Mouse (Mus musculus) midbrain, postnatal 0 days (tissue): Measurements from ENCODE around the gene Spink8. TPM values are rescaled to one million over a fixed set of nuclear protein-coding genes. Genes with fewer than 3 reads are reported as not detected.
"Not testable (repeated sequence)": the region's sequence is repeated elsewhere in the genome, so short reads cannot be mapped to it uniquely, and the experiment has no call there.

Source experiments
- ATAC-seq: fragments of 200-750 bp; cut with Nextera tagmentation; 2 replicates; pipeline ENCODE4 v1.8.0; 2017; ENCODE audit warnings: moderate number of reproducible peaks, mild to moderate bottlenecking, moderate TSS enrichment, moderate library complexity; ENCODE audit not compliant: low FRiP score
- DNase-seq: peaks from one replicate; pipeline ENCODE4 v3.0.0-alpha.2; 2015; ENCODE audit warnings: low spot score
- H3K27ac ChIP-seq: fragments of 300-500 bp; sonication (generic); 2 replicates; pipeline ENCODE4 v1.5.1; 2014; ENCODE audit warnings: low read depth, mild to moderate bottlenecking, low read length, mixed read lengths
- H3K27me3 ChIP-seq: fragments of 300-500 bp; sonication (generic); 2 replicates; pipeline ENCODE4 v1.6.1; 2014; ENCODE audit warnings: low read length, control low read depth, mixed read lengths; ENCODE audit not compliant: insufficient read depth
- H3K36me3 ChIP-seq: fragments of 300-500 bp; sonication (generic); 2 replicates; pipeline ENCODE4 v1.6.1; 2014; ENCODE audit warnings: low read length, control low read depth, mixed read lengths; ENCODE audit not compliant: insufficient read depth
- H3K4me1 ChIP-seq: fragments of 300-500 bp; sonication (generic); 2 replicates; pipeline ENCODE4 v1.6.1; 2014; ENCODE audit warnings: mild to moderate bottlenecking, control low read depth, antibody characterized with exemption, low read length, mixed read lengths; ENCODE audit not compliant: insufficient read depth
- H3K4me2 ChIP-seq: fragments of 300-500 bp; sonication (generic); 2 replicates; pipeline ENCODE4 v1.6.1; 2014; ENCODE audit warnings: low read depth, mild to moderate bottlenecking, low read length, mixed read lengths; ENCODE audit not compliant: poor library complexity, severe bottlenecking
- H3K4me3 ChIP-seq: fragments of 300-500 bp; sonication (generic); 2 replicates; pipeline ENCODE4 v1.5.1; 2014; ENCODE audit warnings: low read depth, mild to moderate bottlenecking, low read length, moderate library complexity
- H3K9ac ChIP-seq: fragments of 300-500 bp; sonication (generic); replicated peaks from 2 replicates; pipeline ENCODE4 v1.6.1; 2014; ENCODE audit warnings: mild to moderate bottlenecking, low read length, moderate library complexity, mixed read lengths; ENCODE audit not compliant: poor library complexity, severe bottlenecking
- H3K9me3 ChIP-seq: fragments of 300-500 bp; sonication (generic); 2 replicates; pipeline ENCODE4 v1.6.1; 2016; ENCODE audit warnings: low read length, control low read depth
- CTCF ChIP-seq: IDR thresholded peaks from 2 replicates; pipeline ENCODE4 v1.5.1; 2016; ENCODE audit warnings: antibody characterized with exemption, mild to moderate bottlenecking
- WGBS: fragments of 180-500 bp; shearing (Covaris S2); extraction: QIAGEN DNeasy Blood & Tissue Kit; methylation state at CpG from one replicate; pipeline ENCODE4 v1.1.7; 2014; 5-methylcytosine and 5-hydroxymethylcytosine counted together
- polyA plus RNA-seq: library from polyadenylated mRNA; unstranded; fragments of >200 nt; fragmentation: Nextera tagmentation; extraction: Ambion mirVana; gene quantifications from 2 replicates; pipeline ENCODE4 v1.2.1, GENCODE M21; 2015
- total RNA-seq: library from RNA; depleted of rRNA; stranded (reverse); fragments of >200 nt; gene quantifications from 2 replicates; pipeline ENCODE4 v1.2.3, GENCODE M21; 2014; rRNA removed

The Spink8 gene
- 0.38 TPM in 1 of 2 replicates, not detected in the other for total RNA-seq
- not detected in 2 replicates for polyA plus RNA-seq

DNA sequence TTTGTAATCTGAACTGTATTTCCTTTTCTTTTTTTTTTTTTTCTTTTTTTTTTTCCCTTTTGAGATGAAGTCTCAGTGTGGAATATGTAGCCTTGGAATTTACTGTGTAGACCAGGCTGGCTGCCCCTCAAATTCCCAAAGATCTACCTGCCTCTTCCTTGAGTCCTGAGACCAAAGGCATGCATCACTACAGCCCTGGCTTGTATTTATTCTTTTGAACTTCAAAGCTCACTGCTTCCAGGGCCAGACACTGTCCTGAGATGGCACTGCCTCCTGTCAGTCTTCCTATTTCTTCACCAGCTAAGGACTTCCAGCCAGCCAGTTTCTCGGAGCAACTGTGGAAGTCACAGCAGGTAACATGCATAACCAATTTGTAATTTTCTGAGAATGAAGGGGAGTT lies at the start of gene Spink8:
Spink8 (plus strand) TSS at position 301 of the 400 bp plus-strand sequence.
- TF ChIP-seq CTCF: no peak
- H3K36me3 ChIP-seq: no peaks in the 10 kb centered on the region
- no peaks in the 10 kb centered on the region for H3K27me3 ChIP-seq
- H3K4me2 ChIP-seq: no peak within 1 kb of the TSS
- no peak for DNase-seq
- H3K9me3 ChIP-seq: no peaks in the 10 kb centered on the region
- no peak within 1 kb of the TSS for H3K9ac ChIP-seq
- H3K4me3 ChIP-seq: no peak within 1 kb of the TSS
- no peak within 1 kb of the TSS for H3K27ac ChIP-seq
- ATAC-seq: no peak
- WGBS: 41% methylated on average over 1 of the region's 1 CpGs
- H3K4me1 ChIP-seq: no peaks in the 10 kb centered on the region

DNA sequence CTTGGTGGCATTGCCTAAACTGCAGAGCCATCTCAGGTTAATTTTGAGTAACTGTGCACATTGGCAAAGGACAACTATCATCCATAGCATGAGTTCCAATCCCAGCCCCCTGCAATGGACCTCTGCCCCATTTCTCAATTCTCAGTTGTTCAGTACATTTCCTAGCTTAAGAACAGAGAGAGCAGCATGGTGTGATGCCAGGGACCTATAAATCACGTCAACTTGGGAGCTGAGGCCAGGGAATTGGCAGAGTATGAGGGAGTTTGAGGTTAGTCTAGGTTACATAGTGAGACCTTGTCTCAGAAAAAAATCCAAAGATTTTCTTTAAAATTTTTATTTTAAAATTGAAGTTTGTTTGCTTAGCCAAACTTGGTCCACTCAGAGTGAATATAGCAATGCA lies 45.2 kb upstream of the Spink8 start:
- not testable (repeated sequence) for DNase-seq, H3K27ac ChIP-seq, H3K36me3 ChIP-seq, H3K4me3 ChIP-seq, H3K27me3 ChIP-seq, H3K9me3 ChIP-seq, H3K4me1 ChIP-seq, H3K4me2 ChIP-seq, ATAC-seq, H3K9ac ChIP-seq
- WGBS: 75% methylated on average over 1 of the region's 1 CpGs

DNA sequence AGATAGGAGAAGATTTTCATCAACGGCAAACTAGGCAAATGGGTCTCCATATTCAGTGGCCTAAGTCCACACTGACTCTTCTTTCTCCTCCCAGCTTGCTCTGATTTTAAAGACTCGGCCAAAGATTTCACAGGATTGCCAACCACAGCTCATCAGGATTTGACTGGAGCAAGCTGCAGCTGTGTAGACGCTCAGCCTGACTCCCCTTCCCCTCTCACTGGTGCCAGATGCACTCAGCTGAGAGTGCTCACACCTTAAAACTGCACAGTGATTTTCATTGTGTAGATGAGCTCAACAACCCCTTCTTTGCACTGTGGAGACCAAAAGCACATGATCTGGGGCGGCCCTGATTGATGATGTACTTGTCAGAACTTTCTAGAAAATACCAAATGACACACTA lies 21.5 kb upstream of the Spink8 start, which contains the start of gene Fbxw27:
Fbxw27 (minus strand) TSS at position 101 of the 400 bp plus-strand sequence.
- 84% methylated on average over 4 of the region's 4 CpGs for WGBS
- H3K4me1 ChIP-seq, H3K4me2 ChIP-seq, H3K4me3 ChIP-seq, DNase-seq, H3K27ac ChIP-seq, ATAC-seq, H3K27me3 ChIP-seq, H3K36me3 ChIP-seq, H3K9ac ChIP-seq, H3K9me3 ChIP-seq: not testable (repeated sequence)

GRCm38 (mm10) chr9:109795221-109795620 lies 16.9 kb upstream of the Spink8 start:
- H3K27me3 ChIP-seq: no peaks in the 10 kb centered on the region
- H3K27ac ChIP-seq: no peak overlapping the region
- H3K4me2 ChIP-seq: no peak overlapping the region
- TF ChIP-seq CTCF: no peak
- ATAC-seq: no peak
- no peak overlapping the region for H3K4me3 ChIP-seq
- H3K36me3 ChIP-seq: no peaks in the 10 kb centered on the region
- 82% methylated on average over 2 of the region's 2 CpGs for WGBS
- no peaks in the 10 kb centered on the region for H3K4me1 ChIP-seq
- DNase-seq: no peak
- no peak overlapping the region for H3K9ac ChIP-seq
- no peaks in the 10 kb centered on the region for H3K9me3 ChIP-seq

GRCm38 (mm10) chr9:109795811-109796210 lies 16.3 kb upstream of the Spink8 start:
- no peaks in the 10 kb centered on the region for H3K4me1 ChIP-seq
- H3K9ac ChIP-seq: no peak overlapping the region
- H3K27me3 ChIP-seq: no peaks in the 10 kb centered on the region
- H3K4me2 ChIP-seq: no peak overlapping the region
- DNase-seq (no peak), ATAC-seq (no peak)
- no peak overlapping the region for H3K4me3 ChIP-seq
- H3K9me3 ChIP-seq: no peaks in the 10 kb centered on the region
- H3K36me3 ChIP-seq: no peaks in the 10 kb centered on the region
- H3K27ac ChIP-seq: no peak overlapping the region
- TF ChIP-seq CTCF: no peak; the same call in 1 of the 2 replicates
- WGBS: 66% methylated on average over 2 of the region's 2 CpGs

GRCm38 (mm10) chr9:109798051-109798450 lies 14.0 kb upstream of the Spink8 start:
- H3K27ac ChIP-seq: no peak overlapping the region
- peak; percentile 4 for DNase-seq
- no peaks in the 10 kb centered on the region for H3K4me1 ChIP-seq
- no peak for ATAC-seq
- no peaks in the 10 kb centered on the region for H3K27me3 ChIP-seq
- peak; percentile 63 for TF ChIP-seq CTCF
- no peak overlapping the region for H3K4me3 ChIP-seq
- no peak overlapping the region for H3K9ac ChIP-seq
- no peaks in the 10 kb centered on the region for H3K36me3 ChIP-seq
- H3K4me2 ChIP-seq: no peak overlapping the region
- 100% methylated on average over 1 of the region's 1 CpGs for WGBS
- H3K9me3 ChIP-seq: no peaks in the 10 kb centered on the region

- not testable (repeated sequence) for H3K27me3 ChIP-seq, DNase-seq, H3K36me3 ChIP-seq, H3K9ac ChIP-seq, H3K4me1 ChIP-seq, ATAC-seq, H3K9me3 ChIP-seq, H3K4me2 ChIP-seq, H3K27ac ChIP-seq, H3K4me3 ChIP-seq
- 82% methylated on average over 2 of the region's 2 CpGs for WGBS
Measured at GRCm38 (mm10) chr9:109805596-109805995, 6.5 kb upstream of the Spink8 start.
